Comparison of ENCODE assay signal across 9 mouse cellular contexts in genomic region chr13:94178401-94179040, GRCm38 (mm10).
DNase-seq lines count a peak whose midpoint lies in the region; ATAC-seq and TF ChIP-seq lines count a peak whose summit lies in the region.
"Had no signal": no experiment of that assay in that cellular context is flagged by ENCODE, and none has a peak within 500 bp of the region (broad histone marks: within the 10 kb centered on the region; RNA-seq: fewer than 3 reads in every experiment).

No protein-coding gene starts in this region.

- H3K4me1 ChIP-seq in midbrain, embryonic 11.5 days (ENCODE audit: control insufficient read depth, insufficient read depth, low read length) = peaks cover 5% of the 10 kb centered on the region
- peaks cover 35% of the 10 kb centered on the region for H3K4me1 ChIP-seq in midbrain, embryonic 10.5 days
- peaks cover 38% of the 10 kb centered on the region for H3K4me1 ChIP-seq in forebrain, embryonic 10.5 days
- H3K4me1 ChIP-seq in heart, postnatal 0 days (ENCODE audit: control insufficient read depth, insufficient read depth) = peaks cover 21% of the 10 kb centered on the region
- H3K4me1 ChIP-seq in neural tube, embryonic 15.5 days = peaks cover 30% of the 10 kb centered on the region
- H3K4me1 ChIP-seq in intestine, embryonic 16.5 days (ENCODE audit: control insufficient read depth, insufficient read depth, low read length) = peaks cover 7% of the 10 kb centered on the region; the same call in 1 of the 2 replicates
- H3K4me1 ChIP-seq in stomach, postnatal 0 days (replicated peaks; ENCODE audit: control insufficient read depth, insufficient read depth) = no peaks in the 10 kb centered on the region; the same call in 1 of the 2 replicates

- H3K36me3 ChIP-seq in midbrain, embryonic 11.5 days (ENCODE audit: control insufficient read depth, insufficient read depth, low read length) = no peaks in the 10 kb centered on the region
- no peaks in the 10 kb centered on the region for H3K36me3 ChIP-seq in midbrain, embryonic 10.5 days
- peaks cover 4% of the 10 kb centered on the region for H3K36me3 ChIP-seq in forebrain, embryonic 10.5 days (replicated peaks)
- no peaks in the 10 kb centered on the region for H3K36me3 ChIP-seq in heart, postnatal 0 days (replicated peaks; ENCODE audit: control insufficient read depth, insufficient read depth, low read length)
- H3K36me3 ChIP-seq in neural tube, embryonic 15.5 days = no peaks in the 10 kb centered on the region
- no peaks in the 10 kb centered on the region for H3K36me3 ChIP-seq in intestine, embryonic 16.5 days (ENCODE audit: control insufficient read depth, insufficient read depth, low read length)
- no peaks in the 10 kb centered on the region for H3K36me3 ChIP-seq in stomach, postnatal 0 days (ENCODE audit: control insufficient read depth, insufficient read depth, low read length)
- H3K36me3 ChIP-seq: G1E had no signal

- no peak overlapping the region for H3K4me2 ChIP-seq in midbrain, embryonic 11.5 days
- H3K4me2 ChIP-seq in heart, postnatal 0 days (ENCODE audit: low read depth, low read length) = no peak overlapping the region
- H3K4me2 ChIP-seq in neural tube, embryonic 15.5 days = no peak overlapping the region
- H3K4me2 ChIP-seq in intestine, embryonic 16.5 days (ENCODE audit: low read depth, low read length) = no peak overlapping the region
- no peak overlapping the region for H3K4me2 ChIP-seq in stomach, postnatal 0 days (replicated peaks; ENCODE audit: low read depth)

- H3K9me3 ChIP-seq in midbrain, embryonic 11.5 days (ENCODE audit: control insufficient read depth, low read length) = no peaks in the 10 kb centered on the region
- no peaks in the 10 kb centered on the region for H3K9me3 ChIP-seq in midbrain, embryonic 10.5 days (replicated peaks)
- no peaks in the 10 kb centered on the region for H3K9me3 ChIP-seq in forebrain, embryonic 10.5 days
- no peaks in the 10 kb centered on the region for H3K9me3 ChIP-seq in heart, postnatal 0 days (replicated peaks; ENCODE audit: control insufficient read depth, low read length)
- H3K9me3 ChIP-seq in neural tube, embryonic 15.5 days (replicated peaks) = no peaks in the 10 kb centered on the region
- no peaks in the 10 kb centered on the region for H3K9me3 ChIP-seq in intestine, embryonic 16.5 days (ENCODE audit: control insufficient read depth, low read length)
- no peaks in the 10 kb centered on the region for H3K9me3 ChIP-seq in stomach, postnatal 0 days (ENCODE audit: control insufficient read depth, low read length)
- H3K9me3 ChIP-seq: G1E had no signal

- TF ChIP-seq EP300 in heart, postnatal 0 days (IDR thresholded peaks at IDR 0.05; ENCODE audit: low read depth) = no peak
- TF ChIP-seq EP300 in stomach, postnatal 0 days (optimal IDR thresholded peaks at IDR 0.05) = no peak

- H3K27ac ChIP-seq in midbrain, embryonic 11.5 days (ENCODE audit: low read depth, low read length) = no peak overlapping the region
- no peak overlapping the region; the same call in 1 of the 2 replicates for H3K27ac ChIP-seq in midbrain, embryonic 10.5 days (replicated peaks)
- 0 out of 2 replicates have a peak overlapping the region, but pooled peaks have one; percentile 12 for H3K27ac ChIP-seq in forebrain, embryonic 10.5 days
- H3K27ac ChIP-seq in heart, postnatal 0 days (ENCODE audit: low read depth) = no peak overlapping the region
- H3K27ac ChIP-seq in neural tube, embryonic 15.5 days (replicated peaks) = peak overlapping the region; percentile 37
- H3K27ac ChIP-seq in intestine, embryonic 16.5 days (ENCODE audit: low read length) = no peak overlapping the region
- no peak overlapping the region; the same call in 1 of the 2 replicates for H3K27ac ChIP-seq in stomach, postnatal 0 days (replicated peaks)

- TF ChIP-seq CTCF in heart, postnatal 0 days (IDR thresholded peaks at IDR 0.05; ENCODE audit: low read depth) = no peak
- no peak for TF ChIP-seq CTCF in stomach, postnatal 0 days (IDR thresholded peaks at IDR 0.05; ENCODE audit: low read depth)

- peak; percentile 83 for DNase-seq in midbrain, embryonic 11.5 days (ENCODE audit: low spot score, missing footprints)
- no peak for DNase-seq in midbrain, embryonic 10.5 days (ENCODE audit: low spot score)
- no peak for DNase-seq in forebrain, embryonic 10.5 days (ENCODE audit: extremely low spot score, low spot score)
- no peak for DNase-seq in heart, postnatal 0 days (ENCODE audit: low spot score)
- DNase-seq in left cerebral cortex, adult 8-10 months (ENCODE audit: low spot score in 2 of 2) = peak; percentile 52 to 86
- no peak for DNase-seq in stomach, postnatal 0 days (ENCODE audit: low spot score)

- no peak overlapping the region for H3K9ac ChIP-seq in midbrain, embryonic 11.5 days (ENCODE audit: low read length)
- no peak overlapping the region for H3K9ac ChIP-seq in heart, postnatal 0 days (replicated peaks; ENCODE audit: low read depth, low read length)
- no peak overlapping the region for H3K9ac ChIP-seq in neural tube, embryonic 15.5 days (replicated peaks)
- H3K9ac ChIP-seq in intestine, embryonic 16.5 days (ENCODE audit: low read depth, low read length) = no peak overlapping the region
- H3K9ac ChIP-seq in stomach, postnatal 0 days (ENCODE audit: low read length) = no peak overlapping the region

- 69% methylated on average over 11 of the region's 11 CpGs for WGBS in midbrain, embryonic 11.5 days
- 70% methylated on average over 11 of the region's 11 CpGs for WGBS in midbrain, embryonic 10.5 days
- 81% methylated on average over 11 of the region's 11 CpGs for WGBS in forebrain, embryonic 10.5 days
- 60% methylated on average over 11 of the region's 11 CpGs for WGBS in heart, postnatal 0 days
- WGBS in neural tube, embryonic 15.5 days = 48% methylated on average over 11 of the region's 11 CpGs
- 71% methylated on average over 11 of the region's 11 CpGs for WGBS in intestine, embryonic 16.5 days
- 46% methylated on average over 11 of the region's 11 CpGs for WGBS in stomach, postnatal 0 days

- peaks cover 5% of the 10 kb centered on the region for H3K27me3 ChIP-seq in midbrain, embryonic 11.5 days (ENCODE audit: control insufficient read depth, insufficient read depth, low read length)
- H3K27me3 ChIP-seq in midbrain, embryonic 10.5 days (ENCODE audit: low read depth, poor library complexity, severe bottlenecking) = peaks cover 35% of the 10 kb centered on the region
- peaks cover 50% of the 10 kb centered on the region for H3K27me3 ChIP-seq in forebrain, embryonic 10.5 days (ENCODE audit: poor library complexity, severe bottlenecking)
- no peaks in the 10 kb centered on the region for H3K27me3 ChIP-seq in heart, postnatal 0 days (ENCODE audit: control insufficient read depth, insufficient read depth, low read length)
- peaks cover 9% of the 10 kb centered on the region for H3K27me3 ChIP-seq in neural tube, embryonic 15.5 days (replicated peaks)
- H3K27me3 ChIP-seq in intestine, embryonic 16.5 days (replicated peaks; ENCODE audit: control insufficient read depth, insufficient read depth, low read length) = no peaks in the 10 kb centered on the region
- H3K27me3 ChIP-seq in stomach, postnatal 0 days (ENCODE audit: control insufficient read depth, insufficient read depth, low read length) = no peaks in the 10 kb centered on the region

- peak; percentile 71 for ATAC-seq in midbrain, embryonic 11.5 days (ENCODE audit: low FRiP score)
- ATAC-seq in heart, postnatal 0 days (ENCODE audit: insufficient read depth, low read depth) = peak; percentile 40; the same call in 1 of the 2 replicates
- peak; percentile 35 for ATAC-seq in neural tube, embryonic 15.5 days (ENCODE audit: low FRiP score)
- ATAC-seq in intestine, embryonic 16.5 days = no peak
- no peak for ATAC-seq in stomach, postnatal 0 days (ENCODE audit: low FRiP score, low TSS enrichment)

- no peak overlapping the region for H3K4me3 ChIP-seq in midbrain, embryonic 11.5 days (ENCODE audit: low read depth, low read length)
- no peak overlapping the region for H3K4me3 ChIP-seq in midbrain, embryonic 10.5 days
- H3K4me3 ChIP-seq in forebrain, embryonic 10.5 days = no peak overlapping the region
- no peak overlapping the region for H3K4me3 ChIP-seq in heart, postnatal 0 days (ENCODE audit: low read depth, low read length)
- H3K4me3 ChIP-seq in neural tube, embryonic 15.5 days (replicated peaks) = no peak overlapping the region
- no peak overlapping the region for H3K4me3 ChIP-seq in intestine, embryonic 16.5 days (ENCODE audit: low read length)
- H3K4me3 ChIP-seq in stomach, postnatal 0 days (ENCODE audit: low read depth, low read length) = no peak overlapping the region

Comparison
In these comparisons a context has a peak if more than half of its experiments do, and no peak if none do; other contexts are left out.
1. DNase-seq: peak in midbrain, embryonic 11.5 days (single experiment) and left cerebral cortex, adult 8-10 months (2 of 2); none in midbrain, embryonic 10.5 days (single experiment), forebrain, embryonic 10.5 days (single experiment), heart, postnatal 0 days (single experiment) and stomach, postnatal 0 days (single experiment).
2. ATAC-seq: peak in midbrain, embryonic 11.5 days (single experiment), heart, postnatal 0 days (single experiment) and neural tube, embryonic 15.5 days (single experiment); none in intestine, embryonic 16.5 days (single experiment) and stomach, postnatal 0 days (single experiment).
3. H3K27ac ChIP-seq: peak in forebrain, embryonic 10.5 days (single experiment) and neural tube, embryonic 15.5 days (single experiment); none in midbrain, embryonic 11.5 days (single experiment), midbrain, embryonic 10.5 days (single experiment), heart, postnatal 0 days (single experiment), intestine, embryonic 16.5 days (single experiment) and stomach, postnatal 0 days (single experiment).